Mouse (Mus musculus): Measurements from ENCODE around the gene Ten1.

DNA sequence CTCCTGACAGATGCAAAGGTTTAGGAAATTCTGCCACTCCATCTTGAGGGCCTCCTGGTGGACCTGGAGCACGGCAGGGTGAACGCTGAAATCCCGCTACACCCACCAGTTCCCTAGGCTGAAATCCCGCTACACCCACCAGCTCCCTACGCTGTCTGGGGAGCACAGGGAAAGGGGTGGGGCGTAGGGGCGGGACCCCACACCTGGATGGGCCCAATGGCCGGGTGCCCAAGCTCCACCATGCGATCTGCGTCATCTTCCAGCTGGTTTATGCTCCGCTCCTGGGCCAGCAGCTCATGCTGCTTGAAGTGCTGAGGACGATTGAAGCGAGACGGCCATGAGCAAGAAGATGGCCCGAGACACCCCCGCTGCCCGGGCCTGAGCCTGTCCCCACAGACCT lies 33.8 kb downstream of the Ten1 start:
- no peak for TF ChIP-seq CTCF (IDR thresholded peaks at IDR 0.05; ENCODE audit: low read depth, low read length)
- no peak for TF ChIP-seq GATA1 (IDR thresholded peaks at IDR 0.05; ENCODE audit: borderline replicate concordance, low read length)
- TF ChIP-seq POLR2AphosphoS5 (IDR thresholded peaks at IDR 0.05; ENCODE audit: insufficient replicate concordance, low read depth, low read length), result no peak
- TF ChIP-seq TAL1 (conservative IDR thresholded peaks at IDR 0.05; ENCODE audit: low read depth, low read length), result no peak
- TF ChIP-seq GATA2 (IDR thresholded peaks at IDR 0.05; ENCODE audit: borderline replicate concordance, low read depth, low read length), result no peak
